Mouse (Mus musculus): ENCODE measurements around the gene Slc34a3. TPM values are rescaled to one million over a fixed set of nuclear protein-coding genes. Genes with fewer than 3 reads are reported as not detected.
A peak's percentile ranks its signal among the peaks of the same experiment; 100 is the strongest.

Slc34a3 gene
- polyA plus RNA-seq, 1 experiment, result not detected

DNA sequence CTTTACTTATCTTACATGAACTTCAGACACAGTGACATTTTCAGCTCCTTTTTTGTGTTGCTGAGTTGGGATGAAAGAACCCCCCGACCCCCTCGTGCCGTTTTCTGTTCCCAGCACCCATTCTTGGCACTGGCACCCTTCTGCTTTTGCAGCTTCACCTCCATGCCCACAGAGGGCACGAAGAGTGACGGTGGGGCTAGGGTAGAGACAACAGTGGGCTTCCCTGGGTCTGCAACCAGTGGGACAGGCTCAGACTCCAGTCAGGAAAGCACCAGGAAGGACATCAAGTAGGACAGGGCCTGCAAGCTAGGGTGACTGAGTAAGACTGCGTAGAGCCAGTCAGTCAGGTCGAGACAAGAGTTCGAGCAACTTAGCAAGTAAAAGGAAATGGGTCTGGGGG is 6.1 kb upstream of the Slc34a3 start:
- TF ChIP-seq POLR2A (IDR thresholded peaks at IDR 0.05; ENCODE audit: borderline replicate concordance, extremely low read depth, low read depth, low read length), result no peak
- TF ChIP-seq CTCF (IDR thresholded peaks at IDR 0.05; ENCODE audit: insufficient read depth, low read length), result no peak
- no peak overlapping the region for H3K4me3 ChIP-seq (replicated peaks; ENCODE audit: extremely low read depth, low read depth, low read length)
- WGBS, result 63% methylated on average over 8 of the region's 8 CpGs
- peaks cover 6% of the 10 kb centered on the region for H3K4me1 ChIP-seq (ENCODE audit: control insufficient read depth, insufficient read depth, low read length)
- no peak for DNase-seq

GRCm38 (mm10) chr2:25239766-25240165 is 5.6 kb upstream of the Slc34a3 start:
- TF ChIP-seq CTCF (IDR thresholded peaks at IDR 0.05; ENCODE audit: insufficient read depth, low read length) (no peak), POLR2A (IDR thresholded peaks at IDR 0.05; ENCODE audit: borderline replicate concordance, extremely low read depth, low read depth, low read length) (no peak)
- Histone ChIP-seq H3K4me3 (replicated peaks; ENCODE audit: extremely low read depth, low read depth, low read length) (no peak overlapping the region), H3K4me1 (ENCODE audit: control insufficient read depth, insufficient read depth, low read length) (peaks cover 6% of the 10 kb centered on the region)
- WGBS, result 75% methylated on average over 3 of the region's 3 CpGs
- DNase-seq, result no peak

- TF ChIP-seq CTCF (IDR thresholded peaks at IDR 0.05; ENCODE audit: insufficient read depth, low read length), result no peak
- no peak for TF ChIP-seq POLR2A (IDR thresholded peaks at IDR 0.05; ENCODE audit: borderline replicate concordance, extremely low read depth, low read depth, low read length)
- Histone ChIP-seq H3K4me3 (replicated peaks; ENCODE audit: extremely low read depth, low read depth, low read length) (no peak overlapping the region), H3K4me1 (ENCODE audit: control insufficient read depth, insufficient read depth, low read length) (peaks cover 6% of the 10 kb centered on the region)
- DNase-seq, result no peak
Observed at GRCm38 (mm10) chr2:25238106-25238505, 3.9 kb upstream of the Slc34a3 start.

- TF ChIP-seq POLR2A (IDR thresholded peaks at IDR 0.05; ENCODE audit: borderline replicate concordance, extremely low read depth, low read depth, low read length), result no peak
- no peak for TF ChIP-seq CTCF (IDR thresholded peaks at IDR 0.05; ENCODE audit: insufficient read depth, low read length)
- 44% methylated on average over 4 of the region's 4 CpGs for whole genome bisulfite sequencing
- DNase-seq, result peak; percentile 64
Observed at GRCm38 (mm10) chr2:25237522-25237921, 3.4 kb upstream of the Slc34a3 start.

DNA sequence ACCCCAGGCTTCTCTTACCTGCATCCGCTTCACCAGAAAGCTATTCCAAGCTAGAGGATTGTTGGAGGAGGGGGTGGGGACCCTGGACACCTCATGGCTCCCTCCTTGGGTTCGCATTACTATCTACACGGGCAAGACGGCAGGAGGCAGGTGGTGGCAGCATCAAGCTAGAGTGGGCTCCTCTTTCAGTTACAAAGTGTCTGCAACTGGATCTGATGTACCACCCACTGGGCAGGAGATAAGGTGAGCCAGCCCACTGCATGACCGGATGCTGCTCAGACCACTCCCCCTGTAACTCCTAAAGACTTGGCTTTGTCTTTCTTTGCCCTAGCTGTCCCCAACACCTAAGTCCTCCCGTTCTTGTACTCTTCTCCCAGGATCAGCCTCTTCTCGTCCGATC is 2.5 kb upstream of the Slc34a3 start, which contains the start of gene Rnf224:
Rnf224 (minus strand) TSS at position 174 of the 400 bp plus-strand sequence.
- TF ChIP-seq POLR2A (IDR thresholded peaks at IDR 0.05; ENCODE audit: borderline replicate concordance, extremely low read depth, low read depth, low read length) (no peak), CTCF (IDR thresholded peaks at IDR 0.05; ENCODE audit: insufficient read depth, low read length) (no peak)
- no peak for DNase-seq
- Histone ChIP-seq H3K4me1 (ENCODE audit: control insufficient read depth, insufficient read depth, low read length) (peaks cover 5% of the 10 kb centered on the region), H3K4me3 (replicated peaks; ENCODE audit: extremely low read depth, low read depth, low read length) (no peak within 1 kb of the TSS)
- WGBS, result 30% methylated on average over 8 of the region's 8 CpGs

More at GRCm38 (mm10) chr2:25237522-25237921, 3.4 kb upstream of the Slc34a3 start:
- Histone ChIP-seq H3K4me3 (replicated peaks; ENCODE audit: extremely low read depth, low read depth, low read length) (no peak overlapping the region), H3K4me1 (ENCODE audit: control insufficient read depth, insufficient read depth, low read length) (peaks cover 6% of the 10 kb centered on the region)

GRCm38 (mm10) chr2:25234551-25235220 is 522 bp upstream of the Slc34a3 start:
- 0 out of 2 replicates have a peak, but pooled peaks cover 2% of the 10 kb centered on the region for H3K4me1 ChIP-seq (ENCODE audit: control insufficient read depth, insufficient read depth, low read length)
- no peak overlapping the region for H3K4me3 ChIP-seq (replicated peaks; ENCODE audit: extremely low read depth, low read depth, low read length)
- TF ChIP-seq POLR2A (IDR thresholded peaks at IDR 0.05; ENCODE audit: borderline replicate concordance, extremely low read depth, low read depth, low read length), result no peak
- no peak for TF ChIP-seq CTCF (IDR thresholded peaks at IDR 0.05; ENCODE audit: insufficient read depth, low read length)
- 55% methylated on average over 5 of the region's 5 CpGs for WGBS
- DNase-seq, result no peak

- DNase-seq, result no peak
- Histone ChIP-seq H3K4me3 (replicated peaks; ENCODE audit: extremely low read depth, low read depth, low read length) (no peak overlapping the region), H3K4me1 (ENCODE audit: control insufficient read depth, insufficient read depth, low read length) (peaks cover 6% of the 10 kb centered on the region; the same call in 1 of the 2 replicates)
- 56% methylated on average over 4 of the region's 4 CpGs for WGBS
- TF ChIP-seq POLR2A (IDR thresholded peaks at IDR 0.05; ENCODE audit: borderline replicate concordance, extremely low read depth, low read depth, low read length), result no peak
- TF ChIP-seq CTCF (IDR thresholded peaks at IDR 0.05; ENCODE audit: insufficient read depth, low read length), result no peak
Observed at GRCm38 (mm10) chr2:25233421-25233820, 743 bp downstream of the Slc34a3 start.

GRCm38 (mm10) chr2:25231038-25231437 is 3.1 kb downstream of the Slc34a3 start:
- TF ChIP-seq POLR2A (IDR thresholded peaks at IDR 0.05; ENCODE audit: borderline replicate concordance, extremely low read depth, low read depth, low read length) (no peak), CTCF (IDR thresholded peaks at IDR 0.05; ENCODE audit: insufficient read depth, low read length) (no peak)
- WGBS, result 64% methylated on average over 12 of the region's 12 CpGs

DNA sequence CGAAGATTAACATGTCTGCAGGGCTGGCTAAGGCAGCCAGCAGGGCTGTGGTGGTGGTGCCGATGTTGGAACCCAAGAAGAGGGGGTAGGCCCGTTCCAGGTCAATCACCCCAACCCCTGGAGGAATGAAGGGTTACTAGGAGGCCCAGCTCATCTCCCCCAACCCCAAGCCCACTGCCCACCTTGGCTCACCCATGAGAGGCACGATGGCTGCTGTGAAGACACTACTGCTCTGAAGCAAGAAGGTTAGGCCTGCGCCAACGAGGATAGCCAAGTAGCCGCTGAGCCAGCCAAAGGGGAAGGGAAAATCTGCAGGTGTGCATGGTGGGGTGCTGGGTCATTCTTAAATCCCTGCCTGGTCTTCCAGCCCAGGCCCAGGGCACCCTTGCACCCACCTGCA is 3.6 kb downstream of the Slc34a3 start:
- WGBS, result 84% methylated on average over 7 of the region's 7 CpGs
- no peak overlapping the region for H3K4me3 ChIP-seq (replicated peaks; ENCODE audit: extremely low read depth, low read depth, low read length)
- no peak for TF ChIP-seq POLR2A (IDR thresholded peaks at IDR 0.05; ENCODE audit: borderline replicate concordance, extremely low read depth, low read depth, low read length)
- DNase-seq, result no peak
- H3K4me1 ChIP-seq (ENCODE audit: control insufficient read depth, insufficient read depth, low read length), result peaks cover 10% of the 10 kb centered on the region

More at GRCm38 (mm10) chr2:25231038-25231437, 3.1 kb downstream of the Slc34a3 start:
- Histone ChIP-seq H3K4me1 (ENCODE audit: control insufficient read depth, insufficient read depth, low read length) (peaks cover 10% of the 10 kb centered on the region), H3K4me3 (replicated peaks; ENCODE audit: extremely low read depth, low read depth, low read length) (no peak overlapping the region)
- DNase-seq, result no peak

GRCm38 (mm10) chr2:25229582-25229981 is 4.6 kb downstream of the Slc34a3 start:
- Histone ChIP-seq H3K4me1 (ENCODE audit: control insufficient read depth, insufficient read depth, low read length) (peaks cover 12% of the 10 kb centered on the region), H3K4me3 (replicated peaks; ENCODE audit: extremely low read depth, low read depth, low read length) (no peak overlapping the region)
- no peak for DNase-seq
- TF ChIP-seq POLR2A (IDR thresholded peaks at IDR 0.05; ENCODE audit: borderline replicate concordance, extremely low read depth, low read depth, low read length) (no peak), CTCF (IDR thresholded peaks at IDR 0.05; ENCODE audit: insufficient read depth, low read length) (no peak)
- 84% methylated on average over 5 of the region's 5 CpGs for WGBS

Measured in lung, adult 2 months (tissue).